Mouse (Mus musculus): Measurements from ENCODE around the gene Mgat5.

- TF ChIP-seq CTCF (conservative IDR thresholded peaks at IDR 0.05; ENCODE audit: insufficient read depth, insufficient read length, low read depth, low read length), result no peak
- no peak for TF ChIP-seq POLR2A (IDR thresholded peaks at IDR 0.05; ENCODE audit: low read depth, low read length)
These were observed 307.9 kb downstream of the Mgat5 start for GRCm38 (mm10) chr1:127512709-127513108.
